Mouse (Mus musculus) left cerebral cortex, adult 18-20 months (tissue): ENCODE data around the gene Ddx49. TPM values are rescaled to one million over a fixed set of nuclear protein-coding genes. Genes with fewer than 3 reads are reported as not detected.

ENCODE experiments used
- DNase-seq, 2 experiments: peaks; one replicate each; pipeline ENCODE4 v3.0.0; 2021 to 2022; ENCODE audit warnings: low spot score in 2 of 2, mixed read lengths in 1 of 2
- total RNA-seq, 2 experiments: library from RNA; stranded (reverse); gene quantifications; 2 replicates each; pipeline ENCODE4 v1.2.3; 2021

Gene Ddx49
- total RNA-seq, 2 experiments from 2014 or later = 42.0 to 49.1 TPM

DNA sequence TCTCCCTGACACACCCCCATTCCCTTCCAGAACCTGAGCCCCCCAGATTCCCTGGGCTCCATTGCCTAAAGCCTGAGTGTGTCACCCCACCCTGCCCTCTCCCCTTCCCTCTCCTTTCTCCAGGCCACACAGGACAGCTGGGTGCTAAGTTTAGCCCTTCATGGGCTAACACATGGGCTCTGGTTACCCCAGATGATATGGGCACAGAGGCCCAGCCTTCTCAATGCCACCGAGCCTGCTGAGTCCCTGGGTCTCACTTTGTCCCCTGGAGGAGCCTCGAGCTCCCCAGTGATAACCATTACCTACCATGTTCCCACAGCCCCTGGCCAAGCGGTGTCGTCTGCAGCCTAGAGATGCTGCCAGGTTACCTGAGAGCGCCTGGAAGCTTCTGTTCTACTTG, 15.6 kb upstream of the Ddx49 start:
- no peak for DNase-seq

DNA sequence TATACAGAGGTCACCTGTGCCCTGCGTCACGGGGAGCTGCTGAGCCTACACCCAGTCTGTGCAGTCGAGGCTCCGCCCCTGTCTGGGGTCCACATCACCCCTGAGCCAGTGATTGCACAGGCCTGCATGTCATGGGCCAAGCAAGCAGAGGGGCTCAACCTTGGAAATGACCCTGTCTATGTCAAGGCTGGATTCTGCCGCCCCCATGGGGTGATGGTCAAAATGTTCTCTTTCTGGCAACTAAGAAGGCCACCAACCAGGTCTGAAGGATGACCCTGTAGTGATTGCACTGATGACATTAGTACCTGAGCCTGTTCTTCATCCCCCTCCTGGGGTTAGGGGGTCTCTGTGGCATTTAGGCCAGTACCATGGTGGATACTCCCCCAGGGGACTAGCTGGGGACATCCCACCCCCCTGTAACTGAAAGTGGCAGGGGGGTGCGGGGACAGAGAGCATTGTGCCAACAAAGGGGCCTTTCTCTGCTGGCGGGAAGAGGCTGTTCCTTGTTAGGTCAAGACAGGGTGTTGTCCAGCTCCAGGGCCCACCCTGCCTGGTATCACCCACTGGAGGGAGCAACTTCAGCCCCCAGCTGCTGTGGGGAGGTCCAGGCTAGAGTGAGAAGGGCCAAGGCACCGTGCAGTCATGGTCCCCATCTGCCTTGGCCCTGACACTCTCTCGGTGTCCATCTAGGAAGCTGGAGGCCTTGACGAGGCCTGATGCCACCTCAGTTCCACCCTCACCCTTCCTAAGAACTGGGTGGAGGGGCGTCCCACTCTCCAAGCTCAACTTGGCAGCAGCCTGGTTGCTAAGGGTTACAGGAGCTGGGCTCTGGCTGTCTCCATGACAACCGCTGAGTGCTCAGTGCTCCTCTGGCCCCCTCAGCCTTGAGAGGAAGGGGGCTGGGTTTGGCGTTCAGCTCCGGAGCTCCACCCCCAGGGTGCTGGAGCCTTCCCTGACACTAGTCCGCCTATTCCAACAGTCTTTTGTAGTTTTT, 14.5 kb upstream of the Ddx49 start:
- DNase-seq = peak; percentile 78 to 88

DNA sequence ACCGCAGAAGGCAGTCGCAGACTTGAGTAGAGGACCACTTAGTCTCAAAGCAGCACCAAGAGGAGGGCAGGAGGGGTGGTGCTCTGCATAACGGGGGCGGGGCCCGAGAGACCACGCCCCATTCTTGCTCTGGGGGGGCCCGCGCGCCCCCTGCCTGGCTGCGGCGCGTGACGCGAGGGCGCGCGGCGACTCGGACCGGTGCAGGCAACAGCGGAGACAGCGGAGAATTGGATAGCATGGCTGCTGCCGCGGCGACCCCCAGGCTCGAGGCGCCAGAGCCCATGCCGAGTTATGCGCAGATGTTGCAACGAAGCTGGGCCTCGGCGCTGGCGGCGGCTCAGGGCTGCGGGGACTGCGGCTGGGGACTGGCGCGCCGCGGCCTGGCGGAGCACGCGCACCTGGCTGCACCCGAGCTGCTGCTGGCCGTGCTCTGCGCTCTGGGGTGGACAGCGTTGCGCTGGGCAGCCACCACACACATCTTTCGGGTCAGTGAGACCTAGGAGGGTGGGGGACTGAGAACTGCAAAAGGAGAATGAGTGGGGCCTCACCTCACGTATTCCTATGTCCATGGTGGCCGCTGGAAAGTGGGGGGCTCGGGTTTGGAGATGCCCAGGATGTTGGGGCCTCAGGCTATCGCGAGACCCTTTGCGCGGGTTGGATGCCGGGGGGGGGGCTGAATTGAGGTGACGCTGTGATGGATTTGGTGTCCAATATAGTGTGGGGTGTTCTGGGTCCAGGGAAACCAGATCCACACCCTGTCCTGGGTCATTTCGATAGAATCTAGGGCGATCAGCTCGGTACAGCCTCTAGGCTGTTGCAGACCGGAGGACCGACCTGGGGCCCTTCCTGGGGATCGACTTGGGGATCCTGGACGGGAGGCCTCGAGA, 13.6 kb upstream of the Ddx49 start, which contains the start of gene Cers1:
TSS of gene Cers1 (plus strand) at position 152 of the 887 bp plus-strand sequence.
- DNase-seq = peak; percentile 69 to 84

DNA sequence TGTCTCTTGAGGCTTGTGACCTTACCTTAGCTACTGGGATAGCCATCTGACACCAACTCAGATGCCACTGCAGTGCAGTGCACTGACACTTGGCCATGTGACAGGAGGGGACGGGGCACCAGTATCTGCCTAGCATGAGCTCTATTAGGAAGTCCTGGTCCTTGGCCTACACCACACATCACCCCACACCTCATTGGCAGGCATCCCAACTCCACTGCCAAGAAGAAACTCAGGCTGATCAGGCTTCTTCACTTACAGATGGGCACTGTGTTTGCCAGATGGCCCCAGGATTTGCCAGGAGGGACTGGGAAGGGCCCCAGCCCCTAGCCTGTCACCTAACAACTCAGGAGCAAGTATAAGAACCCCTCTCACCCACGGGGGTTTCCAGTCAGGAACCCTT, 11.1 kb upstream of the Ddx49 start:
- DNase-seq = no peak

DNA sequence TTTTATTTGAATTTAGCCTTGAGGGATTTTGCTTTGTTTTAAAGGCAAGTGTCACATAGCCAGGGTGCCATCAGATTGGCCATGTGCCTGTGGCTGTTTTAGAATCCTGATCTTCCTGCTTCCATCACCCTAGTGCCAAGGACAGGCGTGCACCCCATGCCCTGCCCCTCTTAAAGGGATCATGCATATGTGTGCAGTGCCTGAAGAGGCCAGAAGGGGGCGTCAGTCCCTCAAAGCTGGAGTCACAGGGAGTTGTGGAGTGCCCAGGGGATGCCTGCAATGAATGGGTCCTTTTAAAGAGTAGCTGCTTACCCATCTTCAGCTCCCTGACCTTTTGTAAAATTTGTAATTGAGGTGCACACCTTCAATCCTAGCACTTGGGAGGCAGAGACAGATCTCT, 7.0 kb upstream of the Ddx49 start:
- DNase-seq = no peak

DNA sequence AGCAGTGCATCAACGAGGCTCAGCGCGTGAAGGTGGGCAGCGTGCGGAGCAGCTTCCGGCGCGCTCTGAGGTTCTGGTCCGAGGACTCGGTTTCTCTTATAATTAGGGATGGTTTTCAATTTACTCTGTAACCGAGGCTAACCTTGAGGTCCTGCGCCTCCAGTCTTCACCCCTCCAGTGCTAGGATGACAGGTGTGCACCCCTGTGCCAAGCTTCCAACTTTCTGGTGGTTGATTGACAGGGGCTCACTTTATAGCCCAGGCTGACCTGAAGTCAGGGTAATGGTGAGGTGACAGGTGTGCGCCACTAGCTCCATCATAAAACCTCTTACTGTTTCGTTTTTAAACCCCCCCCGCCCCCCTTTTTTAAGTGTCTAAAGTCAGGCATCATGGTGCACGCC, 612 bp upstream of the Ddx49 start:
- no peak for DNase-seq

DNA sequence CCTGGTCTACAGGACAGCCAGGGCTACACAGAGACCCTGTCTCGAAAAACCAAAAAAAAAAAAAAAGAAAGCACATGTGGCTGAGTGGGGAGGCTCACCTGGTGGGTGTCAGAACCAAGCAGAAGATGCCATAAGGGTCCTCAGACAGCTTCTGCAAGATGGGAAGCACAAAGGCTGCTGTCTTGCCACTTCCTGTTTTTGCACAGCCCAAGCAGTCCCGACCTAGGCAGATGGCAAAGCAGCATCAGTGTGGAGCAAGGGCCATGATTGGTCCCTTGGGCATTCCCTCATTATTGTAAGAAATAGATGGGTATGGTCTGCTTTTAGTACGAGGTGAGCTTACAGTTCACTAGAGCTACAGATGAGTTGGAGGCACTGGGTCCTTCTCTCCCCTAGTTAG, 1.4 kb downstream of the Ddx49 start:
- DNase-seq = no peak

DNA sequence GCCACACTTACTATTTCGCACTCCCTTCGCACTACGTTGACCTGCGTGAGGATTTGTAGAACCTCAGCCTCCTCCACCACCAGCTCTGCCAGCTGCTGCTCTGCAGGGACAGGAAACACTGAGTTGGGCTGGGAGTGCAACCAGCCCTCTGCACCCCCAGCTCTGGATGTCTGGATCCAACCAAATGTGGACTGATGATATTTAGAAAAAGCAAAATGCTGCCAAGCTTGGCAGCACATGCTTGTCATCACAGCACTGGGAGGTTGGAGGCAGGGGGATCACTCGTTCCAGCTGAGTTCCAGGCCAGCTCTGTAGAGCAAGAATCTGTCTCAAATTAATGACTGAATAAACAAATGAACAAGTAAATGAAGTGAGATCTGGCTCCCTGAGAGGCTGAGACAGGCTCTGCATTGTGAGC, 8.3 kb downstream of the Ddx49 start:
- no peak for DNase-seq

DNA sequence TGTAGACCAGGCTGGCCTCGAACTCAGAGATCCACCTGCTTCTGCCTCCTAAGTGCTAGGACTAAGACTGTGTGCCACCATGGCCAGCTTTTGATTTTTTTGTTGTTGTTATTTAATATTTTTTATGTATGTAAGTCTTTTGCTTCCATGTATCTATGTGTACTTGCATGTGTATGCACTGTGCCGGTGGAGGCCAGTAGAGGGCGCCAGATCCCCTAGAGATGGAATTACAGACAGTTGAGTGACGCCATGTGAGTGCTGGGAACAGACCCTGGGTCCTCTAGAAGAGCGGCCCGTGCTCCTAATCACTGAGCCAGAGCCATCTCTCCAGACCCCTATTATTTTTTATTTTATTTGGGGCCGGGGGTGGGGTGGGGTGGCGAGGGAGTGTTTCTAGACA, 15.6 kb downstream of the Ddx49 start:
- no peak for DNase-seq

DNA sequence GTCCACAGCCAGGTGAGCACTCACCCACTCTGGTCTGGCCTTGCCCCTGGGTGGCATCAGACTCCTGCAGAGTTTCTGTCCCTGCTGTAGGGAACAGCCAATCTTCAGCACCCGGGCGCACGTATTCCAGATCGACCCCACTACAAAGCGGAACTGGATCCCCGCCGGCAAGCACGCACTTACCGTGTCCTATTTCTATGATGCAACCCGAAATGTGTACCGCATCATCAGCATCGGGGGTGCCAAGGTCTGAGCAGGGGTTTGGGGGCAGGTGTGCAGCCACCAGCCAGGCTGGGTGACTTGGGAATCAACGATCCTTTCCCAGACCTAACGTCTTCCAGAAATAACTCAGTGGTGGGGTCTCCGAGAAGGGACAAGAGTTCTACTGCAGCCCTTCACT, 17.0 kb downstream of the Ddx49 start:
- DNase-seq = no peak

DNA sequence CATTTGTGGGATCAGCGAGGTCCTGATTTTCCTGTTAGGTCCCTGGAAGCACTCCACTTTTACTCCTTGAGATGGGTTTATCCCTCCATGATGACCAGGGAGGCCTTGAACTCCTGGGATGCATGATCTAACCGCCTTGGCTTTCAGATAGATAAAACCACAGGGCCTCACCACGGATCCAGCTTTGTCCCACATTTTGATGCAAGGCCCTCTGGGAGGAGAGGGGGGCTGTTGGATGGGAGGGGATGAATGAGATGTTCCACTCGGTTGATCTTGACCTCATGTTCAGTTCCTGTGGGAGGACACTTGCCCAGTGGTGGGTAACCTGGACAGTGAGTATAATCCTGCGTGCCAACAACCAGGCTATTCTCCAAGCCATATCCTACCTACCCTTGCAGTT, 17.9 kb downstream of the Ddx49 start:
- DNase-seq = no peak

DNA sequence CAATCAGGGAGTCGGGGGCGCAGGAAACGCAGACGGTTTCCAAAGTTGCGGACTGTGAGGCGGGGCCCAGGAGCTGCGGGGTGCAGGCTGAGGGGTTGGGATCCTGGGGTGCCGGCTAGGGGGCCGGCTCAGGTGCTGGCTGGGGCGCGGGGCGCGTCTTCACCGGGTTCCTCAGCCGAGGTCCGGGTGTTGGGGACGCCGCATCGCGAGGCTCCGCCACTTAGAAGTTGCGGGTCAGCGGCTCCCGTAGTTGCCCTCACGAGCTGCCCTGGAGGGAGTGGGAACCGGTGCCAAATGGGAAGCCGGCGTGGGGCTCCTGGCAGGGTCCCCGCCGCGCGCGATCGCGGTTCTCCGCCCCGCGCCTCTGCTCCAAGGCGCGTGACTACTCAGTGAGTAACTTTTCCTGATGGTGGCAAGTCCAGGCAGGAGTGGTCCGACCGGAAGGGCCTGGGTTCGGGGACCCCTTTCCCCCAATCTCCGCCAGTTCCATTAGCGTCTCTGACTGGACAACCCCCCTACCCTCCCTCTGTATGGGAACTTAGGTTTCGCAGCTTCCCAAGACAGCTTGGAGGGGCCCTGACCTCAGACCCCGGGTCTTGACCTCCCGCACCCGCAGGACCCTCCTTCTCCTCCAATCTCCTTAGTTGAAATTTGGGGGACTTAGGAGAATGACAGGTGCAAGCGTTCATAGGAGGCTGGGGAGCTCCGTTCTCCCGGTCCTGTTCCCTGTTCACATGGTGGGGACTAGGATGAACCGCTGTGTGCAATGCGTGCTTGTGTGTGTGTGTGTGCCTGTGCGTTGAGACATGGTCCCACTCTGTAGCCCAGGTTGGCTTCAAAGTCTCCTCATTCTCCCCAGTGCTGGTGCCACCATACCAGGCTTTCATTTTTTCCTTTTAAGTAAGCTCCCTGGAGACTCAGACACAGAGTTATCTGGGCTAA, 18.9 kb downstream of the Ddx49 start:
- DNase-seq = peak in 1 of 2 experiments; percentile 14

DNA sequence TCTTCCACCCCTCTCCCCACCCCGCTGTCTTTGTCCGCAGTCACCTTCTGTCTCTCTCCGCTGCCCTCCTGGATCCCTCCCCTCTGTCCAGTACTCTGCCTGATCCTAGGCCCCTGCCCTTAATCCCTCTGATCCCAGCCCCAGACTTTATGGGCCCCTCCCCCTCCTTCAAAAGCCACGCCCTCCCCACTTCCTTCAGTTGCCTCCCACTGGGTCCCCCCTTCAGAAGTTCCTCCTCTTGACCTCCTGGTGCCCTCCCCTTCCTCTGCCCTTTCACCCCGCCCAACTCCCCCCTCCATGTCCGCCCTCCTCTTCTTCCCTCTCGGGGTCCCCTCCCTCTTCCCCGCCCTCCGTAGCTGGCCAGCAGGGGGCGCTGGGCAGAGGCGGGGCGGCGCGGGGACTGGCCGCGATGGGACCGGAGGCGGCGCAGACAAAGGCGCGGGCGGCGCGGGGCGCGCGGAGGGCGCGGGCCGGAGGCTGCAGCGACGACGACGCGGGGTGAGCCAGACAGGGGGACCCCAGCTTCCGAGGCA, 19.6 kb downstream of the Ddx49 start, which contains the start of gene Homer3:
TSS of gene Homer3 (plus strand) at position 225 of the 533 bp plus-strand sequence.
- DNase-seq = peak; percentile 70 to 74

DNA sequence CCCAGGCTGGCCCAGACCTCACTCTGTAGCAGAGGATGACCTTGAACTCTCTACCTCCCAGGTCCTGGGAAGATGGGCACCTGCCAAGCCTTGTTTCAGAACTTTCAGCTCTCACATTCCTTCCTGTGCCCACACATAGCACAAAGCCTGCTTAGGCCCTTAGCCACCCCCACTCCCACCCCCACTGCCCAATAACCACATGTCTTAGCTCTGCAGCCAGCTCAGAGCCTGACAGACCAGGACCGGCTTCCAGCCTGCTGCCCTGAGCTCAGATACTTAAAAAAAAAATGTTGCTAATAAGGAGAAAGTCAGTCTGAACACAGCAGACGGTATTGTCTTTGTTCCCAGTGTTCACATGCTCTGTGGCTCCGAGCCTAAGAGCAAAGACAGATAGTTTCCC, 21.3 kb downstream of the Ddx49 start:
- DNase-seq = no peak

DNA sequence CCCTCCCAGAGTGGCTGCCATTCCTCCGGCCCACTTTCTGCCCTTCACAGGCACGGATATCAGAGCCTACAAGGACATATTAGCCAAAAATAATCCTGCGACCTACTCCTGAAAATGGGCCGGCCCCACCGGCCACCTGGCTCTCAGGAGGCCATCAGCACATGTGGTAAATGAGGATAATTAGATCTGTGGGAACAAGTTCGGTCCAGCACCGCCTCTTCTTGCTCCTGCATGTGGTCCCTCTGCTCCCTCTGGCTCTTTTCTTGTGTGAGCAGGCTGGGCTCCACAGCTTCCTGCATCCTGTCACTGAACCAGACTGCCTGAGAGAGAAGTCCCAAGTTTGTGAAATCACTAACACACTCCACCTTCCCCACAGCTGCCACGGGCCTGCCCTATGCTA, 23.0 kb downstream of the Ddx49 start:
- DNase-seq = no peak

DNA sequence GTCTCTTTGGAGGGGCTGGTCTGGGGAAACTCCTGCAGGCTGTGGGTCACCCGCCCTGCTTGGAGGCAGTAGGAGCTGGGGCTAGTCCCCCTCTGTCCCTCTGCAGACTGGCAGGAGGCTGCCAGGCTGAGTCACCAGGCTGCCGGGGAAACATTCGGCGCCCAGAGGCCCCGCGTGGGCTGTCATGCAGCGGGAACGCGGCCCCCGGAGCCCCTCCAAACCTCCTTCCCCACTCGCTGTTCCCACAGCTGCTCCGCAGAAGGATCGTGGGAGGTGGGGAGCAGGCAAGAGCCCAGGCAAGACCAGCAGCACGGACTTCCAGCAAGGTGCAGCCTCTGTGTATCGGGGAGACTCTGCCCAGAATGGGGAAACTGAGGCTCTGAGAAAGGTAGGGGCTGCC, 24.1 kb downstream of the Ddx49 start:
- DNase-seq = peak; percentile 34 to 61

DNA sequence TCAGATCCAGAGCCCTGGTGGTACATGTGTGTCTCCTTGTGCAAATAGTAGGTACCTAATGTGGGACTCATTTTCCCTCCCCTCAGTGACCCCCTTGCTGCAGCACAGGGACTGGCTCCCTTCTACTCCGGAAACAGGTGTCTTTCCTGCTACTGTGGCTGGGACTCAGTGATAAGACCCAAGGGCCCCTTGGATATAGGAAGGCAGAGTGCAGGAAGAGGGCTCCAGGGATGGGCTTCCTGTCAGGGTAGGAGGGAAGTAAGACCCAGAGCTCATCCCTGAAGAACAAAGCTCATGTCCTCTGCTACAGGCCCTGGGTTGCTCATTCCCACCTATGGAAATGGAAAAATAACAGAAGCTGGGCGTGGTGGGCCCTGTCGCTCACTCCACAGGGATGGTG, 25.8 kb downstream of the Ddx49 start:
- no peak for DNase-seq

DNA sequence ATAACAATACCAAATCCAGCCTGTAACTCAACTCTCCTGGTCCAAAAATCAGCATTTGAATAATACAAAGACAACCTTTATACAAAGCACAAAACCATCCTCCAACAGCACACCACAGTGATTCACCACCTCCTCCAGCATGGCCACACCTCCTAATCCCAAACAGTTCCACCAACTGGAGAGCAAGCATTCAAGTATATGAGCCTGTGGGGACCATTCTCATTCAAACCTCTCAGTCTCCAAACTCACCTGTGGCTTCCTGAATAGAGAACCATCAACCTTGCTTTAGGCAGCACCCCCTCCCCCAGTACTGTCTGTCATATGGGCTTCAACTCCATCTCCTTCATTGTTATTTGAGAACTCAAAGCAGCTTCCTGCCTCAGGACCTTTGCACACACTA, 27.9 kb downstream of the Ddx49 start:
- DNase-seq = no peak

DNA sequence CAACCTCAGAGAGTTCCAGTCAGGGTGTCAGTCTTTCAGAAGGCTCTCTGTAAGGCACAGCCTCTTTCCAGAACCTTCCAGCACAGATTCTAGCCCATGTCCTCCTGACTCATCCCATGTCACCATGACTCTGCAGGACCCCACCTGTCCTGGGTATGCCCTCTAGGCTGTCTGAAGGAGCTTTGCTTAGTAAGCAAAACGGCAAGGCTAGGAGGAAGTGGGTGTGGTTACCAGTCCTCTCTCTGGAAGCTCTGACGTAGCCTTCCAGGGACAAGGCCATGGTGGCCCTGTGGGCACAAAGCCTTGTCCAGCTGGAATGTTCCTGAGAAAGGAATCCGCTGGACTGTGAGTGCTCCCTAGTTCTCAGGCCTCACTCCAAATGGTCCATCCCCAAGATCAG, 29.3 kb downstream of the Ddx49 start:
- DNase-seq = no peak

DNA sequence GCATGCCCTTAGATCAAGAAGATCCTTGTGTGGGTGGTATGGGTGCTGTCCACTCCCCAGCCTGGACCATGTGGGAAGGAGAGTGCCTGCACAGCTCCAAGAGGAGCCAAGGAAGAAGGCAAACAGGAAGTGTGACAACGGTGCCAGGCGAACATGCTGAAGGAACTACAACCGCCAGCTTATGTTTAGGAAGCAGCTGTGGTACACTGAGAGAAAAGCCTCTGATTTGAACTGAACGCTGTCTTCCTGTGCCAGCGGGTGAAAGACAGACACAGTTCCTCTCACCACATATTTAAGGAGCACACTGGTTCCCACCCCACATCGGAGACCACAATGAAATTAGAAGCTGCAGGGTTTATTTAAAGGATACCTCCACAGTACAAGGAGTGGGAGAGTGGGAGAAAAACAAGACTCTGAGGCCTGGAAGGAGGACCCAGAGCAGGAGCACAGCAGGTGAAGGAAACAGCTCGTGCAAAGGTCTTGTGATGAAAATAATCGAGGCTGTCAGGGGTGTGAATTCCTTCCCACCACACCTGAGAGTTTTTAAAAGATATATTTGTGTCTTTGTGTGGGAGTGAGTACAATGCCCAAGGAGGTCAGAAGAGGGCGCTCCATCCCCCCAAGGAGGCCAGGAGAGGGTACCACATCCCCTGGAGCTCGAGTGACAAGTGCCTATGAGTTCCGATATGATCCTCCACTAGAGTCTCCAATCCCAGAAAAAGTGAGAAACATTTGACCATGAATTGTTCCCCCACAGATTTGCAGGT, 33.3 kb downstream of the Ddx49 start:
- peak; percentile 26 to 31 for DNase-seq
